Mouse (Mus musculus) testis, adult 2 months (tissue): ENCODE measurements around the gene Olfr902. TPM values are rescaled to one million over a fixed set of nuclear protein-coding genes. Genes with fewer than 3 reads are reported as not detected.

Experiments
- H3K27ac ChIP-seq: fragments of 200-500 bp; 2 replicates; pipeline ENCODE4 v1.5.1; 2012; ENCODE audit warnings: low read depth, low read length; ENCODE audit not compliant: control insufficient read depth, insufficient read depth
- H3K27me3 ChIP-seq: fragments of 200-500 bp; 2 replicates; pipeline ENCODE4 v1.6.1; 2012; ENCODE audit warnings: mild to moderate bottlenecking, low read length, moderate library complexity; ENCODE audit not compliant: control insufficient read depth, insufficient read depth
- H3K36me3 ChIP-seq: fragments of 200-500 bp; 2 replicates; pipeline ENCODE4 v1.6.1; 2012; ENCODE audit warnings: mild to moderate bottlenecking, low read length; ENCODE audit not compliant: control insufficient read depth, insufficient read depth
- H3K4me1 ChIP-seq: fragments of 200-500 bp; 2 replicates; pipeline ENCODE4 v1.6.1; 2012; ENCODE audit warnings: low read length; ENCODE audit not compliant: control insufficient read depth, insufficient read depth
- H3K4me3 ChIP-seq: fragments of 200-500 bp; 2 replicates; pipeline ENCODE4 v1.5.1; 2012; ENCODE audit warnings: low read depth, mild to moderate bottlenecking, low read length, moderate library complexity, mixed read lengths; ENCODE audit not compliant: control insufficient read depth
- CTCF ChIP-seq: fragments of 200-500 bp; IDR thresholded peaks from 2 replicates; pipeline ENCODE4 v1.5.1; 2012; ENCODE audit warnings: low read depth, mild to moderate bottlenecking, inconsistent platforms, low read length, moderate library complexity; ENCODE audit not compliant: control insufficient read depth, insufficient read depth, insufficient replicate concordance
- POLR2A ChIP-seq: fragments of 200-500 bp; IDR thresholded peaks from 2 replicates; pipeline ENCODE4 v1.6.1; 2012; ENCODE audit warnings: low read depth, mild to moderate bottlenecking, inconsistent platforms, low read length, moderate library complexity; ENCODE audit not compliant: control insufficient read depth
- polyA plus RNA-seq: library from polyadenylated mRNA; depleted of rRNA; stranded (reverse); fragments of >200 nt; gene quantifications from 2 replicates; pipeline ENCODE4 v1.2.3, GENCODE M21; 2012; rRNA removed

Gene Olfr902
- polyA plus RNA-seq, 1 experiment: not detected

GRCm38 (mm10) chr9:38470807-38471206, 23.4 kb downstream of the Olfr902 start, which contains the start of gene Olfr905:
Gene Olfr905, plus strand, starts transcription at chr9:38471107.
- Histone ChIP-seq H3K4me3 (no peak within 1 kb of the TSS), H3K36me3 (no peaks in the 10 kb centered on the region), H3K27ac (no peak within 1 kb of the TSS), H3K27me3 (no peaks in the 10 kb centered on the region), H3K4me1 (no peaks in the 10 kb centered on the region)
- TF ChIP-seq CTCF: no peak
- TF ChIP-seq POLR2A: no peak

GRCm38 (mm10) chr9:38486785-38487184, 39.3 kb downstream of the Olfr902 start, which contains the start of gene Olfr906:
Gene Olfr906, plus strand, starts transcription at chr9:38487085.
- Histone ChIP-seq H3K27ac (no peak within 1 kb of the TSS), H3K36me3 (no peaks in the 10 kb centered on the region), H3K4me1 (no peaks in the 10 kb centered on the region), H3K4me3 (no peak within 1 kb of the TSS), H3K27me3 (no peaks in the 10 kb centered on the region)
- TF ChIP-seq CTCF: no peak
- no peak for TF ChIP-seq POLR2A

GRCm38 (mm10) chr9:38495501-38495900, 48.0 kb downstream of the Olfr902 start, which contains the start of gene Olfr907:
Gene Olfr907, plus strand, starts transcription at chr9:38495801.
- TF ChIP-seq POLR2A (no peak), CTCF (no peak)
- no peaks in the 10 kb centered on the region for H3K36me3 ChIP-seq

More at GRCm38 (mm10) chr9:38495501-38495900, 48.0 kb downstream of the Olfr902 start, which contains the start of gene Olfr907:
- H3K4me3 ChIP-seq: no peak within 1 kb of the TSS
- H3K27ac ChIP-seq: no peak within 1 kb of the TSS
- H3K4me1 ChIP-seq: no peaks in the 10 kb centered on the region
- H3K27me3 ChIP-seq: no peaks in the 10 kb centered on the region

Other genes starting within 250 kb of the Olfr902 start
- 0.09 TPM in 1 of 2 replicates, not detected in the other for gene Olfr893, start 239.3 kb upstream of the Olfr902 start, polyA plus RNA-seq
- gene Olfr894, start 229.6 kb upstream of the Olfr902 start, polyA plus RNA-seq: not detected in 2 replicates
- not detected in 2 replicates for gene Olfr143, start 194.9 kb upstream of the Olfr902 start, polyA plus RNA-seq
- not detected in 2 replicates for gene Olfr895, start 179.8 kb upstream of the Olfr902 start, polyA plus RNA-seq
- gene Olfr896-ps1, start 156.5 kb upstream of the Olfr902 start, polyA plus RNA-seq: 0.16 and 0.18 TPM in 2 replicates
- 0.04 and 0.12 TPM in 2 replicates for gene Olfr25, start 118.6 kb upstream of the Olfr902 start, polyA plus RNA-seq
- gene Olfr898, start 99.2 kb upstream of the Olfr902 start, polyA plus RNA-seq: 0.25 TPM in 1 of 2 replicates, not detected in the other
- not detected in 2 replicates for gene Olfr250, start 80.8 kb upstream of the Olfr902 start, polyA plus RNA-seq
- not detected in 2 replicates for gene Olfr251, start 70.6 kb upstream of the Olfr902 start, polyA plus RNA-seq
- gene Olfr147, start 46.0 kb upstream of the Olfr902 start, polyA plus RNA-seq: not detected in 2 replicates
- gene Olfr901, start 18.2 kb upstream of the Olfr902 start, polyA plus RNA-seq: not detected in 2 replicates
- not detected in 2 replicates for gene Olfr904, start 15.5 kb downstream of the Olfr902 start, polyA plus RNA-seq
- not detected in 2 replicates for gene Olfr905, start 23.5 kb downstream of the Olfr902 start, polyA plus RNA-seq
- not detected in 2 replicates for gene Olfr906, start 39.4 kb downstream of the Olfr902 start, polyA plus RNA-seq
- gene Olfr907, start 48.1 kb downstream of the Olfr902 start, polyA plus RNA-seq: not detected in 2 replicates
- gene Olfr911-ps1, start 73.9 kb downstream of the Olfr902 start, polyA plus RNA-seq: not detected in 2 replicates
- gene Olfr910, start 90.2 kb downstream of the Olfr902 start, polyA plus RNA-seq: not detected in 2 replicates
- not detected in 2 replicates for gene Olfr912, start 132.5 kb downstream of the Olfr902 start, polyA plus RNA-seq
- not detected in 2 replicates for gene Olfr913, start 145.1 kb downstream of the Olfr902 start, polyA plus RNA-seq
- not detected in 2 replicates for gene Olfr914, start 157.4 kb downstream of the Olfr902 start, polyA plus RNA-seq
- not detected in 2 replicates for gene Olfr916, start 212.2 kb downstream of the Olfr902 start, polyA plus RNA-seq
- gene Olfr917, start 218.2 kb downstream of the Olfr902 start, polyA plus RNA-seq: not detected in 2 replicates
- gene Olfr918, start 226.9 kb downstream of the Olfr902 start, polyA plus RNA-seq: not detected in 2 replicates